Mouse (Mus musculus) heart, embryonic 10.5 days (tissue): ENCODE results near the gene Atrn. TPM values are rescaled to one million over a fixed set of nuclear protein-coding genes. Genes with fewer than 3 reads are reported as not detected.

Source experiments
- DNase-seq: peaks from one replicate; pipeline ENCODE4 v3.0.0-alpha.2; 2017; ENCODE audit warnings: low spot score
- H3K27ac ChIP-seq: fragments of 300-500 bp; sonication (generic); 2 replicates; pipeline ENCODE4 v1.5.1; 2016; ENCODE audit warnings: mild to moderate bottlenecking
- H3K27me3 ChIP-seq: fragments of 300-500 bp; sonication (generic); 2 replicates; pipeline ENCODE4 v1.6.1; 2016; ENCODE audit warnings: mild to moderate bottlenecking; ENCODE audit not compliant: poor library complexity, insufficient read depth, severe bottlenecking
- H3K36me3 ChIP-seq: fragments of 300-500 bp; sonication (generic); 2 replicates; pipeline ENCODE4 v1.6.1; 2016; ENCODE audit warnings: mild to moderate bottlenecking, moderate library complexity
- H3K4me1 ChIP-seq: fragments of 300-500 bp; sonication (generic); 2 replicates; pipeline ENCODE4 v1.6.1; 2016; ENCODE audit warnings: mild to moderate bottlenecking
- H3K4me3 ChIP-seq: fragments of 300-500 bp; sonication (generic); 2 replicates; pipeline ENCODE4 v1.5.1; 2016; ENCODE audit warnings: mild to moderate bottlenecking, moderate library complexity
- H3K9me3 ChIP-seq: fragments of 300-500 bp; sonication (generic); 2 replicates; pipeline ENCODE4 v1.6.1; 2016; ENCODE audit warnings: mild to moderate bottlenecking, moderate library complexity
- WGBS: fragments of 180-500 bp; shearing (Covaris S2); methylation state at CpG from one replicate; pipeline ENCODE4 v1.1.7; 2016; 5-methylcytosine and 5-hydroxymethylcytosine counted together
- polyA plus RNA-seq: library from polyadenylated mRNA; unstranded; fragments of >200 nt; fragmentation: Nextera tagmentation; extraction: Ambion mirVana; gene quantifications from 2 replicates; pipeline ENCODE4 v1.2.1, GENCODE M21; 2016

Atrn gene
- polyA plus RNA-seq, 1 experiment from 2014 or later, result 5.6 TPM

DNA sequence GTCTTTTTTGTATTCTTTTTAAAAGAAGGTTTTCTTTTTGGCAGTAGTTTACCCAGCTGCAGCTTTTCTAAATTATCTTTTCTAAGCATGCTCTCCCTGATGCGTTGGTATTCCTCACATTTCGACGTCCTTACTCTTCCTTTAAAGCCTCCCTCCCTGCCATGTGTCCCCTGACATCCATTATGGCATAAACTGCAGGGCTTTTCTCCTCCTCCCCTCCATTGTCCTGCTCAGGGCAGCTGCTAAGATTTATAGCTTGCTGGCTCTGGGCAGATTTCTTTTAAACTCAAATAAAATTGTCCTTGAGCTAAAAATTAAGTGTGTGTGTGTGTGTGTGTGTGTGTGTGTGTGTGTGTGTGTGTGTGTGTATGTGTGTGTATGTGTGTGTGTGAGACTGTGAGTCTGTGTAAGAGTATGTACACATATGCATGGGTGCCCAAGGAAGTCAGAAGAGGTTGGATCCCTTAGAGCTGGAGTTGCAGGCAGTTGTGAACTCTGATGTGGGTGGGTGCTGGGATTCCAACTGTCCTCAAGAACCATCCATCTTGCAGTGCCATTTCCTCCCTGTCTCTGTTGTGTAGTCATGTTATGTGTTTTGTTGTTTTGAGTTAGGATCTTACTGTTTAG is 10.3 kb downstream of the Atrn start:
- no peaks in the 10 kb centered on the region for H3K9me3 ChIP-seq
- no peak for DNase-seq
- no peak overlapping the region for H3K27ac ChIP-seq
- H3K27me3 ChIP-seq, result no peaks in the 10 kb centered on the region
- peaks cover 8% of the 10 kb centered on the region; the same call in 1 of the 2 replicates for H3K4me1 ChIP-seq
- H3K4me3 ChIP-seq, result no peak overlapping the region
- 83% methylated on average over 3 of the region's 3 CpGs for WGBS
- H3K36me3 ChIP-seq, result no peaks in the 10 kb centered on the region

DNA sequence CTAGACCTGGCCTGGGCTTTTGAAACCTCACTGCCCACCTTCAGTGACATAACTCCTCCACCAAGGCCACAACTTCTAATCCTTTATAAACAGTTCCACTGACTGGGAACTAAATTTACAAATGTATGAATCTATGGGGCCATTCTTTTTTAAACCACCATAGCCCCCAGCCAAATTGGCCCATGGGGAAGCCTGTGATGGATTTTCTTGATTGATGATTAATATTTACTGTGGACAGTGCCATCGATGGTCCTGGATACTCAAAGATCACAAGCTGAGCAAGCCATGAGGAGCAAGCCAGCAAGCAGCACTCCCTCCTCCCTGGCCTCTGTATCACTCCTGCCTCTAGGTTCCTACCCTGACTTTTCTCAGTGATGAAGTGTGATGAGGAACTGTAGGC is 11.4 kb downstream of the Atrn start:
- H3K4me1 ChIP-seq, result peaks cover 8% of the 10 kb centered on the region; the same call in 1 of the 2 replicates
- H3K27me3 ChIP-seq, result no peaks in the 10 kb centered on the region
- DNase-seq, result no peak
- no peaks in the 10 kb centered on the region for H3K36me3 ChIP-seq
- H3K9me3 ChIP-seq, result no peaks in the 10 kb centered on the region
- H3K4me3 ChIP-seq, result no peak overlapping the region
- H3K27ac ChIP-seq, result no peak overlapping the region
- 94% methylated on average over 1 of the region's 1 CpGs for WGBS

DNA sequence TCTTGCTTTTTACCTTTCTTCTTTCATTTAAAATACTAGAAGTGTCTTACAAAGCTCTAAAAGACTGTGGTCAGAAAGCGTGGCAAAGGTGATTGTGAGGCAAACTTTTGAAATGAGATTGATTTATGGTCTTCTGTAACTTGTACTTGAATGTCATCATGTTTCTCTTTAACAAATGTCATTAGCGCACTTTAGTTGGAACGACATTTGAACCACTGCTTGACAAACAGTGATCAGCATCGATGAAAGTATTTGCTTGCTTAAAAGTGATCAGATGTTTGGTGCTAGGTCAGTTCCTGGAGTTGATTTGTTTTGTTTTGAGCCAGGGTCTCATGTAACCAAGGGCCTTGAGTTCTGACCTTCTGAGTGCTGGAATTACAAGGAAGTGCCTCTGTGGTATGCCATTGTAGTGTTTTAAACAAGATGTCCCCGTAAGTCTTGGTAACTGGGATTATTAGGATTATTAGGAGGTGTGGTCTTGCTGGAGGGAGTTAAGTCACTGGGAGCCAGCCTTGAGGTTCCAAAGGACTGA is 12.8 kb downstream of the Atrn start:
- no peak overlapping the region for H3K27ac ChIP-seq
- H3K4me1 ChIP-seq, result peaks cover 8% of the 10 kb centered on the region; the same call in 1 of the 2 replicates
- no peaks in the 10 kb centered on the region for H3K36me3 ChIP-seq
- no peak for DNase-seq
- WGBS, result 83% methylated on average over 5 of the region's 5 CpGs
- no peak overlapping the region for H3K4me3 ChIP-seq
- no peaks in the 10 kb centered on the region for H3K9me3 ChIP-seq
- no peaks in the 10 kb centered on the region for H3K27me3 ChIP-seq

DNA sequence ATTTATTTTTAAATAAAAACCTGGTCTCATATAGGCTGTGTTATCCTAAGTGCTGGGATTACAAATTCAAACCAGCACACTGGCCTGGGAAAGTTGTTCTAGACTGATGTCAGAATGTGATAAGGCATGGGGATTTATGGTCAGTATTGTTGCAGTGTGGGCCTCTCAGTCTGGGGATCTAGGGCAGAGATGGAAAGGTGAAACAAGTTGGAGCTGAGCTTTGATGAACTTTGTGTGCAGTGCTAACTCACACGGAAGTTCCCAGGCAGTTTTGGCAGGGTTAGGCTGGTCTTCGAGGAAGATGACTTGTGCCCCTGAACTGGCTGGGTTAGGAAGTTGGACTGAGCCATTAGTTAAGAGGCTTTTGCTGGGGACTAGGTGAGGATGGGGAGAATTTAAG is 18.7 kb downstream of the Atrn start:
- DNase-seq, result no peak
- Histone ChIP-seq H3K27me3 (no peaks in the 10 kb centered on the region), H3K4me3 (no peak overlapping the region), H3K36me3 (no peaks in the 10 kb centered on the region), H3K27ac (no peak overlapping the region), H3K4me1 (0 out of 2 replicates have a peak, but pooled peaks cover 5% of the 10 kb centered on the region), H3K9me3 (no peaks in the 10 kb centered on the region)
- 75% methylated on average over 2 of the region's 2 CpGs for WGBS

DNA sequence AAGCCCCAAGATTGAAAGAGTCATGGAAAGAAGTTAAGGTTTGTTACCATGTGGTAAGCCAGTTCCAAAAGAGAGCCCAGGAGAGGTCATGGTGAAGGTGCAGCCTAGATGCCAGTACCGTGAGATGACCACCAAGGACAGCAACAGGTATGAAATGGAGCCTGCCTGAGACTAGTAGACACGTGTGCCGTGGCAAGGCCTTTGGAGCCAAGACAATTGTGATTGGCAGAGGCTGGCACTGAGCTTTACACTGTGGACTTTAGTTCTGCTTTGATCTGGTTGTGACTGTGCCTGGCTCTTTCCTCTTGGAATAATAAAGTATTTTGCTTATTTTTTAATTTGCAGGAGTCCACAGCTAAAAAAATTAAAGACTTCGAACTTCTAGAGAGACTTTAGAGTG is 21.7 kb downstream of the Atrn start:
- Histone ChIP-seq H3K4me1 (0 out of 2 replicates have a peak, but pooled peaks cover 5% of the 10 kb centered on the region), H3K27ac (no peak overlapping the region), H3K4me3 (no peak overlapping the region), H3K27me3 (no peaks in the 10 kb centered on the region), H3K9me3 (no peaks in the 10 kb centered on the region), H3K36me3 (no peaks in the 10 kb centered on the region)
- WGBS, result 95% methylated on average over 4 of the region's 4 CpGs
- no peak for DNase-seq

DNA sequence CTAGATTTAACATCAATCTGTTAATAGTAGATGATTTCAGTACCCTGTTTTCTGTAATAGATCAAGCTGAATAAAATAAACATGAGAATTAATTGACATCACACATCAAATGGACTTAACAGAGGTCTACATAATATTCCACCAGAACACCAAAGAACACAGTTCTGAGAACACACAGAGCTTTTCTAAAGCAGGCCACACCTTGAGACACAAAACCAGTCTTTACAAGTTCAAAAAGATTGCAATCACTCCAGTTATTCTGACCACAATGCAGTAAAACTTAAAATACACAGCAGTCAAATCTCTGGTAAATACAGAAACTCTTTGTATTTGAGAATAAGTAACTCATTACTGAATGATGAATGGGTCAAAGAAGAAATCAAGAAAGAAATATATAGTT is 22.2 kb downstream of the Atrn start:
- Histone ChIP-seq H3K4me1 (0 out of 2 replicates have a peak, but pooled peaks cover 5% of the 10 kb centered on the region), H3K9me3 (no peaks in the 10 kb centered on the region), H3K27me3 (no peaks in the 10 kb centered on the region), H3K36me3 (no peaks in the 10 kb centered on the region), H3K4me3 (no peak overlapping the region), H3K27ac (no peak overlapping the region)
- DNase-seq, result no peak

DNA sequence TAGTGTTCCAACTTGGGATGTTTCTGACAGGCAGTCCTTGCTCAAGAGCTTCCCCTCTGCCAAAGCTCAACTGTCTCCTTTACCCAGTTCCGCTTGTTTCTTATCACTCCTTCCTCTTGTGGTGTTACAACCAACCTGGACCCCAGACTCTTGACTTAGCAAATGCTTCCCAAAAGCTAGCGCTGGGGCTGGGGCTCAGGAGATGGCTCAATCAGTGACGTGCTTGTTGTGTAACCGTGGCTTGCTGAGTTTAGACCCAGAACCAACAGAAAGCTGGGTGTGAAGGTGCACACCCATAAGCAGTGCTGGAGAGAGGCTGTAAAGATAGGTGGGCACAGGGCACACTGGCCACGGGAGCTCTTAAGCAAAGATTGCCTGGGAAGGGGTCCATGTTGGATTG is 23.7 kb downstream of the Atrn start:
- DNase-seq, result no peak
- WGBS, result 78% methylated on average over 5 of the region's 5 CpGs
- H3K9me3 ChIP-seq, result no peaks in the 10 kb centered on the region

DNA sequence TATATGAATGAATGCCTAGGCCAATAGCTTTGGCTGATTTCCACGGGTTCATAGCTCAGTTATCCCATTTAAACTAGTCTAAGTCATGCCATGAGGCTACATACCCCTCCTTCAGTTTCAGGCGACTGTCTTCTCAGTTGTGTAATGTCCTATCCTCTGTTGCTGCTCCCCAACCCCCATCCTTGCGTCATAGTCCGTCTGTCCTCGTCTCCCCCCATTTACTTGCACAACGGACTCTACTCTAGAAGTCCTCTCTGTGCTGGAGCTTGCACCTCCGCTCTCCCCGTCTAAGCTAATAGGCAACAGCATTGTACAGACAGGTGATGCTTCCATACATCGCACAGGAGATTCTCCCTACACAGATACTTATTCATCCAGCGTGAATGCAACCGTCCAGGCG is 26.6 kb downstream of the Atrn start:
- DNase-seq, result no peak
- Histone ChIP-seq H3K27ac (no peak overlapping the region), H3K36me3 (no peaks in the 10 kb centered on the region), H3K4me1 (no peaks in the 10 kb centered on the region), H3K4me3 (no peak overlapping the region), H3K9me3 (no peaks in the 10 kb centered on the region), H3K27me3 (no peaks in the 10 kb centered on the region)
- WGBS, result 88% methylated on average over 12 of the region's 12 CpGs

More for the DNA sequence above, 23.7 kb downstream of the Atrn start:
- Histone ChIP-seq H3K27ac (no peak overlapping the region), H3K4me3 (no peak overlapping the region), H3K27me3 (no peaks in the 10 kb centered on the region), H3K4me1 (0 out of 2 replicates have a peak, but pooled peaks cover 3% of the 10 kb centered on the region), H3K36me3 (no peaks in the 10 kb centered on the region)

DNA sequence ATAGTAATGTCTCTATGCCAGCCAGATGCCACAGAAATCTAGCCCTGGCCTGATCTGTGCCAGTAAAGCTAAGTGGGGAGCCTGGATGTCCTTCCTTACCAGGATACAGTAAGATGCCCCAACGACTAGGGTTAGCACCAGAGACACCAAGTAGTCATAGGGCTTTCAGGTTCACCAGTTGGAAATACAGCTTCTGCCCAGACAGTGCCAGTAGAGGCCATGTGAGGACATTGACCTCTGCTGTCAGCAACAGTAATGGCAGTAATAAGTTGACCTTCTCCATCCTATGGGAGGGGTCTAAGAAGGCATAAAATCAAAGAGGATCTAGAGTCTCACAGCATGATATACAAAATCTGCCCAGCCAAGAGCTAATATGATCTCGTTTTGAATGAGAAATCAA is 43.5 kb downstream of the Atrn start:
- Histone ChIP-seq H3K4me1 (no peaks in the 10 kb centered on the region), H3K36me3 (peaks cover 4% of the 10 kb centered on the region; the same call in 1 of the 2 replicates), H3K27ac (no peak overlapping the region), H3K27me3 (no peaks in the 10 kb centered on the region), H3K4me3 (no peak overlapping the region), H3K9me3 (no peaks in the 10 kb centered on the region)
- 75% methylated on average over 2 of the region's 2 CpGs for WGBS
- no peak for DNase-seq

DNA sequence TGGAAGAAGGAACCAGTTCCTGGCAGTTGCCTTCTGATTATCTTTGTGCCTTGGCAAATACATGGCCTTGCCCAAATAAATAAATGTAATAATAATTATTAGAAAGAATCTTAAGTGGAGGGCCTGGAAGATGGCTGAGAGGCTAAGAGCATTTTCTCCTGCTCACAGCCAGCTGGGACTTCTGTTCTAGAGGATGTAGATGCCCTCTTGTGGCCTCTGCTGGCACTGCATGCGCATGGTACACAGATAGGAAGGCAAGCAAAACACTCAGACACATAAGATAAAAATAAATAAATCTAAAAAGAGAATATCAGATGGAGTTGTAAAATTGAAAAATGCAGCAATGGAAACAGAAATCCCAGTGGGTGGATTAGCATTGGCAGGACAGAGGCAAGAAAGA is 44.3 kb downstream of the Atrn start:
- Histone ChIP-seq H3K36me3 (peaks cover 4% of the 10 kb centered on the region; the same call in 1 of the 2 replicates), H3K4me1 (no peaks in the 10 kb centered on the region), H3K27me3 (no peaks in the 10 kb centered on the region), H3K27ac (no peak overlapping the region), H3K9me3 (no peaks in the 10 kb centered on the region), H3K4me3 (no peak overlapping the region)
- 3% methylated on average over 1 of the region's 1 CpGs for WGBS
- DNase-seq, result peak; percentile 85

DNA sequence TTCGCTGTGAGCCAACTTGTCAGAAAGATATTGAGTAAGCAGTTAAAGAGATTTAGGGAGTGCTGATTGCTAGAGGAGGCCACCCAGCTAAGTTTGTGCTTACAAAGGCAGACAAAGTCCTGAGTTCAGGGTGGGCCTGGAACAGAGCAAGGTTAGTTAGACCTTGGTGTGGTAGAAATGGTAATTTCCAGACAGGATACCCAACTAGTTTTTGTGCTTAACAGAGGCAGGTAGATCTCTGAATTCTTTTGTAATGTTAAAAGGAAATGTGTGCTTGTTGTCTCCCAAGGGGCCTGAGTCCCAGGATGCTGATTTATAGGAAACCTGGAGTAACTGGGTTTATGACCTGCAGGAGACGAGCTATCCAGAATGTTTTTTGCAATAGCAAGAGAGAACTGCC is 52.6 kb downstream of the Atrn start:
- no peak overlapping the region for H3K4me3 ChIP-seq
- H3K4me1 ChIP-seq, result no peaks in the 10 kb centered on the region
- no peak overlapping the region for H3K27ac ChIP-seq
- H3K27me3 ChIP-seq, result no peaks in the 10 kb centered on the region
- H3K36me3 ChIP-seq, result peaks cover 11% of the 10 kb centered on the region; the same call in 1 of the 2 replicates
- DNase-seq, result peak; percentile 41
- H3K9me3 ChIP-seq, result no peaks in the 10 kb centered on the region
- 73% methylated on average over 2 of the region's 2 CpGs for WGBS

DNA sequence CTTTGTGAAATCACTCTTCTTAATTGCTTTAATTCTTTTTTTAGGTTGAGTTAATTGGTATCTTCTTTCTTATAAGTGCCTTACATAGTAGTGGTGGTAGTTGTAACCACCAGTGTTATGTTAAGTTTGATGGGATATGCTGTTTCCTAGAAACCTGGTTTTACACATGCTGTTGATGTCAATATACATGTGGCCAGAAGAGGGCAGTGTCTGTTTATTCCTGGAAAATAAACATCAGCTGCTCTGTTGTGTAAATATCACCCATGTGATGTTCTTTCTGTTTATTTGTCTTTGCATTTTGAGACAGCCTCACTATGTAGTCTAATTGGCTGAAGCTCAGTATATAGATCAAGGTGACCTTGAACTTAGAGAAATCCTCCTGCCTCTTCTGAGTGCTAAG is 55.6 kb downstream of the Atrn start:
- Histone ChIP-seq H3K4me3 (no peak overlapping the region), H3K36me3 (peaks cover 11% of the 10 kb centered on the region; the same call in 1 of the 2 replicates), H3K4me1 (no peaks in the 10 kb centered on the region), H3K9me3 (no peaks in the 10 kb centered on the region), H3K27ac (no peak overlapping the region), H3K27me3 (no peaks in the 10 kb centered on the region)
- DNase-seq, result no peak

DNA sequence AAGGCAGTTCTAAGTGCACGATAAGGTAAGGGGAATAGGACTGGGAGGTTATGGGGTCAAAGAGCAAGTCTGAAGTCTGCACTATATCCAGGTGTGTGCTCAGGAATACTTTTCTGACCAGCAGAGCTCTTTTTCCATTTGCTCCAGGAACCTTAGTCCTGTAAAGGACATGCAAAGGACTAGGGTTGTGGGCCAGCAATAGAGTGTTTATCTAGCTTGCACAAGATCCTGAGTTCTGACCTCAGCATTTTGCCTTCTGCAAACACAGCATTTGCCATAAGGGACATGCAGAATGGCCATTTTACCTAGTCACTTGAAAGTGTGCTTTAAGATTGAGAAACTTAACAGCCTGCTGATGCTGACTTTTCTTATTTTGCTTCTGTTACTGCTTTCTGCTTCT is 58.7 kb downstream of the Atrn start:
- no peaks in the 10 kb centered on the region for H3K36me3 ChIP-seq
- no peaks in the 10 kb centered on the region for H3K27me3 ChIP-seq
- no peak overlapping the region for H3K27ac ChIP-seq
- no peak overlapping the region for H3K4me3 ChIP-seq
- DNase-seq, result peak; percentile 14
- no peaks in the 10 kb centered on the region for H3K9me3 ChIP-seq
- whole genome bisulfite sequencing, result 86% methylated on average over 1 of the region's 1 CpGs
- no peaks in the 10 kb centered on the region for H3K4me1 ChIP-seq

DNA sequence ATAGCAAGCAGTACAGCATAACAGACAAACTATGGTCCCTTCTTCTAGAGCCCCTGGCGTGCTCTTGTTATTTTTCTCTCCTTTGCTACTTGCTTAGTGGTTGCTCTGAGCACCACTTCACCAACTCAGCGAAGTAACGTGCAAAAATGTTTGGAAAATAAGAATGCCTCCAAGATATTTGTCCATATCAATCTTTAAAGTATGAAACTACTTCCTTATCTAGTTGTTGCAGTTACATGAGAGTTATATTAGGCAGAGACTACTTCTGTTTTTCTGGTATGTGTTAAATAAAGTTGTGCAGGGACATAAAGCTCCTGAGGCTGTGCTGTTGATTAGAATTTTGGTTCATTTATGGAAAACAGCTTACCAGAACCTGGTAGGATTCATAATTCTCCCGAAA is 64.7 kb downstream of the Atrn start:
- no peak overlapping the region for H3K4me3 ChIP-seq
- peaks cover 14% of the 10 kb centered on the region for H3K36me3 ChIP-seq
- DNase-seq, result no peak
- H3K27ac ChIP-seq, result no peak overlapping the region
- WGBS, result 92% methylated on average over 4 of the region's 4 CpGs
- no peaks in the 10 kb centered on the region for H3K9me3 ChIP-seq
- H3K27me3 ChIP-seq, result no peaks in the 10 kb centered on the region
- H3K4me1 ChIP-seq, result no peaks in the 10 kb centered on the region
